Mouse (Mus musculus) lung, postnatal 0 days (tissue): ENCODE results near the gene Slc29a1.

Experiments
- CTCF ChIP-seq: IDR thresholded peaks from 2 replicates; pipeline ENCODE4 v1.5.1; 2016; ENCODE audit warnings: antibody characterized with exemption, mild to moderate bottlenecking
- EP300 ChIP-seq: IDR thresholded peaks from 2 replicates; pipeline ENCODE4 v1.6.1; 2016; ENCODE audit warnings: antibody characterized with exemption, mild to moderate bottlenecking, control low read depth

DNA sequence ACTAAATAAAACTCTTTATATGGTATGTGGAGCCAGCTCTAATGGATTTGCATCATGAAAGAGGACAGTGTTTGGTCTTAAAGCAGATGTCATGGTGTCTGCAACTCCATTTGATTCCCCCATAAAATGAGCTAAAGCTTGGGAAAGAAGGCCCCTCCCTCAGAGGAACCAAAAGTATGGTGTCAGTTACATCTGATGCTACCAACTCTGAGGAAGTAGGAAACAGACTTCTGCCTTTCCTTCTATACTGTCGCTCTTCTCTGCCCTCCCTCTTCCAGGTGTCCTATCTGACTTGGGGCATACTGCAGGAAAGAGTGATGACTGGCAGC, 33.4 kb downstream of the Slc29a1 start:
- no peak for TF ChIP-seq EP300
- TF ChIP-seq CTCF = no peak
